Mouse (Mus musculus) limb, embryonic 12.5 days (tissue): ENCODE measurements around the gene Fam241a. TPM values are rescaled to one million over a fixed set of nuclear protein-coding genes. Genes with fewer than 3 reads are reported as not detected.
A peak's percentile ranks its signal among the peaks of the same experiment; 100 is the strongest.

Source experiments
- ATAC-seq: fragments of 200-750 bp; cut with Nextera tagmentation; 2 replicates; pipeline ENCODE4 v1.8.0; 2017; ENCODE audit warnings: low read depth, moderate TSS enrichment; ENCODE audit not compliant: insufficient number of reproducible peaks, insufficient read depth, low FRiP score, low TSS enrichment
- H3K27ac ChIP-seq: fragments of 300-500 bp; sonication (generic); 2 replicates; pipeline ENCODE4 v1.5.1; 2016; ENCODE audit warnings: mild to moderate bottlenecking, moderate library complexity
- H3K27me3 ChIP-seq: fragments of 300-500 bp; sonication (generic); 2 replicates; pipeline ENCODE4 v1.6.1; 2016; ENCODE audit warnings: mild to moderate bottlenecking, moderate library complexity
- H3K36me3 ChIP-seq: fragments of 300-500 bp; sonication (generic); 2 replicates; pipeline ENCODE4 v1.6.1; 2016; ENCODE audit warnings: mild to moderate bottlenecking, moderate library complexity
- H3K4me1 ChIP-seq: fragments of 300-500 bp; sonication (generic); replicated peaks from 2 replicates; pipeline ENCODE4 v1.6.1; 2016
- H3K4me2 ChIP-seq: fragments of 300-500 bp; sonication (generic); 2 replicates; pipeline ENCODE4 v1.6.1; 2016; ENCODE audit warnings: mild to moderate bottlenecking, moderate library complexity
- H3K4me3 ChIP-seq: fragments of 300-500 bp; sonication (generic); replicated peaks from 2 replicates; pipeline ENCODE4 v1.5.1; 2016; ENCODE audit warnings: mild to moderate bottlenecking
- H3K9ac ChIP-seq: fragments of 300-500 bp; sonication (generic); replicated peaks from 2 replicates; pipeline ENCODE4 v1.6.1; 2016; ENCODE audit warnings: mild to moderate bottlenecking, moderate library complexity
- H3K9me3 ChIP-seq: fragments of 300-500 bp; sonication (generic); 2 replicates; pipeline ENCODE4 v1.6.1; 2016; ENCODE audit warnings: mild to moderate bottlenecking, moderate library complexity
- WGBS: fragments of 180-500 bp; shearing (Covaris S2); methylation state at CpG from one replicate; pipeline ENCODE4 v1.1.7; 2016; 5-methylcytosine and 5-hydroxymethylcytosine counted together
- polyA plus RNA-seq: library from polyadenylated mRNA; unstranded; fragments of >200 nt; fragmentation: Nextera tagmentation; extraction: Ambion mirVana; gene quantifications from 2 replicates; pipeline ENCODE4 v1.2.1, GENCODE M21; 2016

The Fam241a gene
- polyA plus RNA-seq, 1 experiment from 2014 or later: 3.6 TPM

- Histone ChIP-seq H3K27me3 (no peaks in the 10 kb centered on the region), H3K4me3 (no peak overlapping the region), H3K27ac (no peak overlapping the region), H3K36me3 (no peaks in the 10 kb centered on the region), H3K4me1 (no peaks in the 10 kb centered on the region), H3K9me3 (0 out of 2 replicates have a peak, but pooled peaks cover 2% of the 10 kb centered on the region), H3K9ac (no peak overlapping the region), H3K4me2 (no peak overlapping the region)
- ATAC-seq: no peak
- WGBS: 46% methylated on average over 16 of the region's 16 CpGs
Measured at GRCm38 (mm10) chr3:127913885-127914709, 18.0 kb upstream of the Fam241a start.

GRCm38 (mm10) chr3:127909941-127910340, 13.8 kb upstream of the Fam241a start:
- Histone ChIP-seq H3K9me3 (0 out of 2 replicates have a peak, but pooled peaks cover 5% of the 10 kb centered on the region), H3K36me3 (no peaks in the 10 kb centered on the region), H3K27ac (no peak overlapping the region), H3K4me2 (no peak overlapping the region), H3K4me1 (no peaks in the 10 kb centered on the region), H3K9ac (no peak overlapping the region), H3K27me3 (no peaks in the 10 kb centered on the region), H3K4me3 (no peak overlapping the region)
- WGBS: 76% methylated on average over 7 of the region's 7 CpGs
- ATAC-seq: no peak

DNA sequence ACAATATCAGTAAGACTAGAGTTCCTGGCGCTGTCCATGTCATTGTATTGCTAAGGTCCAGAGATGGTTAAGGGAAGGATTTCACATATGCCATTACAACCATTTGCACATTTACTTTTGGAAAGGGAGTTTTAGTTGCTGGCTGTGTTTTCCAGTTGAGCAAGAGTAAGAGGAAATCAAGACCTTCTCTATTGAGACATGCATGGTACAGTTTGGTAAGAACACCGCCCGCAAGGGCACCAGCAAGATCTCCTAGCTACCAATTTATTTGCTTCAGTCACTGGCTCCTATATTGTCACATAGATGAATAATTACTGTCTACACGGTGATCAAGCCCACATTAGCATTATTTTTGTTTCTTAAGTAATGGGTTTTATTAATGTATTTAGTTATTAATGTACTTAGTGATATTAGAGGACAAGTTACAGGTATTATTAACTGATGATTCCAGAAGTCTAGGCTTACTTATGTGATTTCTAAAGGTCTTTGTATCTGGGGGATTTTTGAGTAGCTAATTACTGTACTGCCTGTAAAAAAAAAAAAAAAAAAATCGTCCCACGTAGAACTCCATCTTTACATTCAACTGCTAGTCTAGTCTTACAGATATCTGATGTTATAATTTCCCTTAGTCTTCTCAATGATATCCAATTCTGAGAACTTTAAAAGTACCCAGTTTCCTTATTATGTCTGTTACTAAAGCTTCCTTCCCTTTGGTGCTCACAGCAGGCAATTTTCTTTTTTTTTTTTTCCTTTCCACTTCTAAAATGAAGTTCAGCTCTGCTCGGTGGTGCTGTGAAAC, 944 bp downstream of the Fam241a start:
- peaks cover 31% of the 10 kb centered on the region for H3K27me3 ChIP-seq
- H3K4me2 ChIP-seq: peak overlapping the region; percentile 78
- H3K36me3 ChIP-seq: no peaks in the 10 kb centered on the region
- H3K9me3 ChIP-seq: no peaks in the 10 kb centered on the region
- 0 out of 2 replicates have a peak, but pooled peaks cover 3% of the 10 kb centered on the region for H3K4me1 ChIP-seq
- no peak for ATAC-seq
- no peak overlapping the region for H3K27ac ChIP-seq
- peak overlapping the region; percentile 63 for H3K9ac ChIP-seq
- 40% methylated on average over 7 of the region's 7 CpGs for WGBS
- peak overlapping the region; percentile 73 for H3K4me3 ChIP-seq

DNA sequence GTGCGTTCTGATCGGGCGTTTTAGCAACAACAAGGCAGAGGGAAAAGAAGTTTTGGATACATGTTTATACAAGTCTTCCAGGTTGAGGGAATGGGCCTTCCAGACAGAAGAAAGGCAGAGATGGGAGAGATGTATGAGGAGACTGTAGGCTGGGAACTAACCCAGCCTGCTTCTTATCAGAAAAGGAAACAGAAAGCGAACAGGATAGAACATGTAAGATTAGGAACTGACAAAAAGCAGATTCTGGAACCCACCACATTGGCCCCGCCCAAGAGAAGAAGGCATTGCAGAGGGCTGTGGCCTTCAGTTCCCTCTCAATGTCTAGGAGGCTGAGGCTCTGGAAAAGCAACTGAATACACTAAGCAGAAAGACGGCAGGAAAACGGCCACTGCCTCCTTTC, 2.2 kb downstream of the Fam241a start:
- Histone ChIP-seq H3K9me3 (no peaks in the 10 kb centered on the region), H3K36me3 (no peaks in the 10 kb centered on the region), H3K4me2 (no peak overlapping the region), H3K27ac (no peak overlapping the region), H3K4me3 (no peak overlapping the region), H3K27me3 (peaks cover 31% of the 10 kb centered on the region), H3K4me1 (0 out of 2 replicates have a peak, but pooled peaks cover 3% of the 10 kb centered on the region), H3K9ac (no peak overlapping the region)
- 76% methylated on average over 7 of the region's 7 CpGs for WGBS
- ATAC-seq: no peak

DNA sequence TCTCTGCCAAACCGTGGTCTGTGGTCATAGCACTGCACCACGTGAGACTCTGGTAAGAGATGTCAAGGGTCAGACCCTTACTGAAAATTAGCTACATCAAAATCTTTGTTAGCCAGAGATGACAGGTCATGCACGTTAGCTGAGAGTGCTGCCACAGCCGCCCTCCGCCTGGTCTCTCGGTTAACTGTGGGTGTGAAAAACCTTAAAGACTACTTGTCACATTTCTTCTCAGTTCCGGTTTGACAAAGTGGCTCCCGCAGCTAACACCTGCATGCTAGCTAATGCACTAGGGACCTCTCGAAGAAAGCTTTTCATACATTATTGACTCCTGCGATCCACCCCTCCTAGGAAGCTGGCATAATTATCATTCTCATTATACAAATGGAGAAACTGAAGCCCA, 4.2 kb downstream of the Fam241a start:
- no peak for ATAC-seq
- 0 out of 2 replicates have a peak, but pooled peaks cover 3% of the 10 kb centered on the region for H3K4me1 ChIP-seq
- 33% methylated on average over 10 of the region's 10 CpGs for WGBS
- H3K4me2 ChIP-seq: no peak overlapping the region
- H3K4me3 ChIP-seq: no peak overlapping the region
- no peaks in the 10 kb centered on the region for H3K36me3 ChIP-seq
- no peak overlapping the region for H3K9ac ChIP-seq
- peaks cover 27% of the 10 kb centered on the region for H3K27me3 ChIP-seq
- H3K27ac ChIP-seq: no peak overlapping the region
- no peaks in the 10 kb centered on the region for H3K9me3 ChIP-seq

DNA sequence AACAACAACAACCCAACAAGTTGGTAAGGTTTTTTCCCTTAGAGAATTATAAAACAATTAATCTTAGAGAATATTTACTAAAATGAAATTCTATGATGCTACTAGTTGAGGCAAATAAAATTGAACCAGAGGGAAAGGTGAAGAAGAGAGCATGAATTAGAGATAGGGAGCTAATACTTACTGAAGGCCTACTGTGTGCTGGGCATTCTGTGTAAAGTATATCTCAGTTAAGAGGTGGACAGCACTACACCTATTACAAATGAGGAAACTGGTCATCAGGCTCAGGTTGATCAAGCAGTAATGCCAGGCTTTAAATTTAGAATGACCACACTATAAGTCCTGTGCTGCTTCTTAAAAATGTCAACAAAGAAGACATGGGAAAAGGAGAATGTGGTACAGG, 6.1 kb downstream of the Fam241a start:
- H3K4me2 ChIP-seq: no peak overlapping the region
- H3K4me1 ChIP-seq: no peaks in the 10 kb centered on the region; the same call in 1 of the 2 replicates
- no peaks in the 10 kb centered on the region for H3K9me3 ChIP-seq
- H3K36me3 ChIP-seq: no peaks in the 10 kb centered on the region
- H3K27me3 ChIP-seq: peaks cover 26% of the 10 kb centered on the region
- no peak overlapping the region for H3K9ac ChIP-seq
- ATAC-seq: no peak
- H3K27ac ChIP-seq: no peak overlapping the region
- H3K4me3 ChIP-seq: no peak overlapping the region

GRCm38 (mm10) chr3:127889570-127889969, 6.6 kb downstream of the Fam241a start:
- 70% methylated on average over 3 of the region's 3 CpGs for WGBS

DNA sequence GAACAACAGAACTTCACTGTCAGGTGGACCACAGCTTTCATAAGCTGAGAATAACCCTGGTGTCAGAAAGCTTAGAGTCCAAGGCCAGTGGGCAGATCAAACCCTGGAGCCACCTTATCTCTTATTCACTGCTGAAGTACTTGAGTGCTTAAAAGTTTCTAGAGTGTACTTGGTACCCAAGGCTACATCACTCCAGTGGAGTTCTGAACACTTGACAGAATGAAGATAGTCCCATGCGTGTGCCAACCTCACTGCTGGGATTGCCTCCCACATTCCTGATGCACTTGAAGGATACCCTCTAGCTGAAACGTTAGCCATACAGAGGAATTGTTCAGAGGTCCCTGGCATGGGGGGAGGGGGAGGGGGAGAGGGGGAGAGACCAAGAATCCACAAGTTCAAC, 14.4 kb downstream of the Fam241a start:
- Histone ChIP-seq H3K27ac (no peak overlapping the region), H3K4me3 (no peak overlapping the region), H3K36me3 (no peaks in the 10 kb centered on the region), H3K9ac (no peak overlapping the region), H3K27me3 (no peaks in the 10 kb centered on the region), H3K9me3 (no peaks in the 10 kb centered on the region), H3K4me1 (no peaks in the 10 kb centered on the region; the same call in 1 of the 2 replicates), H3K4me2 (no peak overlapping the region)
- ATAC-seq: no peak
- 77% methylated on average over 2 of the region's 2 CpGs for WGBS

More at GRCm38 (mm10) chr3:127889570-127889969, 6.6 kb downstream of the Fam241a start:
- no peak overlapping the region for H3K4me3 ChIP-seq
- no peak overlapping the region for H3K4me2 ChIP-seq
- peaks cover 23% of the 10 kb centered on the region for H3K27me3 ChIP-seq
- ATAC-seq: no peak
- H3K27ac ChIP-seq: no peak overlapping the region
- H3K9me3 ChIP-seq: no peaks in the 10 kb centered on the region
- H3K4me1 ChIP-seq: no peaks in the 10 kb centered on the region; the same call in 1 of the 2 replicates
- H3K36me3 ChIP-seq: no peaks in the 10 kb centered on the region
- no peak overlapping the region for H3K9ac ChIP-seq

- no peaks in the 10 kb centered on the region for H3K27me3 ChIP-seq
- no peak overlapping the region for H3K4me3 ChIP-seq
- H3K36me3 ChIP-seq: no peaks in the 10 kb centered on the region
- no peaks in the 10 kb centered on the region for H3K4me1 ChIP-seq
- ATAC-seq: no peak
- H3K9ac ChIP-seq: no peak overlapping the region
- H3K27ac ChIP-seq: no peak overlapping the region
- H3K4me2 ChIP-seq: no peak overlapping the region
- 85% methylated on average over 3 of the region's 3 CpGs for WGBS
- H3K9me3 ChIP-seq: no peaks in the 10 kb centered on the region
Measured at GRCm38 (mm10) chr3:127879968-127880367, 16.2 kb downstream of the Fam241a start.

- WGBS: 88% methylated on average over 2 of the region's 2 CpGs
- no peaks in the 10 kb centered on the region for H3K27me3 ChIP-seq
- no peaks in the 10 kb centered on the region for H3K36me3 ChIP-seq
- no peak overlapping the region for H3K4me3 ChIP-seq
- no peak overlapping the region for H3K9ac ChIP-seq
- H3K9me3 ChIP-seq: no peaks in the 10 kb centered on the region
- no peak for ATAC-seq
- no peak overlapping the region for H3K27ac ChIP-seq
- no peaks in the 10 kb centered on the region for H3K4me1 ChIP-seq
- no peak overlapping the region for H3K4me2 ChIP-seq
Measured at GRCm38 (mm10) chr3:127875509-127875908, 20.6 kb downstream of the Fam241a start.

- Histone ChIP-seq H3K36me3 (no peaks in the 10 kb centered on the region), H3K27ac (no peak overlapping the region), H3K4me3 (no peak overlapping the region), H3K9ac (no peak overlapping the region), H3K4me2 (no peak overlapping the region), H3K27me3 (no peaks in the 10 kb centered on the region), H3K9me3 (no peaks in the 10 kb centered on the region), H3K4me1 (no peaks in the 10 kb centered on the region)
- WGBS: 81% methylated on average over 7 of the region's 7 CpGs
- ATAC-seq: no peak
Measured at GRCm38 (mm10) chr3:127875059-127875458, 21.1 kb downstream of the Fam241a start.
